Mouse (Mus musculus) embryonic facial prominence, embryonic 13.5 days (tissue): ENCODE measurements around the gene Gnaq. TPM values are rescaled to one million over a fixed set of nuclear protein-coding genes. Genes with fewer than 3 reads are reported as not detected.

Source experiments
- ATAC-seq: fragments of 200-750 bp; cut with Nextera tagmentation; 2 replicates; pipeline ENCODE4 v1.8.0; 2017; ENCODE audit warnings: low read depth; ENCODE audit not compliant: insufficient number of reproducible peaks, insufficient read depth, low FRiP score, low TSS enrichment
- H3K27ac ChIP-seq: fragments of 300-500 bp; sonication (generic); 2 replicates; pipeline ENCODE4 v1.5.1; 2015; ENCODE audit warnings: moderate library complexity, mild to moderate bottlenecking, inconsistent platforms
- H3K27me3 ChIP-seq: fragments of 300-500 bp; sonication (generic); 2 replicates; pipeline ENCODE4 v1.6.1; 2015; ENCODE audit warnings: mild to moderate bottlenecking, inconsistent platforms
- H3K36me3 ChIP-seq: fragments of 300-500 bp; sonication (generic); 2 replicates; pipeline ENCODE4 v1.6.1; 2015; ENCODE audit warnings: mild to moderate bottlenecking, inconsistent platforms
- H3K4me1 ChIP-seq: fragments of 300-500 bp; sonication (generic); 2 replicates; pipeline ENCODE4 v1.6.1; 2015; ENCODE audit warnings: inconsistent platforms
- H3K4me2 ChIP-seq: fragments of 300-500 bp; sonication (generic); 2 replicates; pipeline ENCODE4 v1.6.1; 2015; ENCODE audit warnings: moderate library complexity, mild to moderate bottlenecking, inconsistent platforms
- H3K4me3 ChIP-seq: fragments of 300-500 bp; sonication (generic); 2 replicates; pipeline ENCODE4 v1.5.1; 2015; ENCODE audit warnings: mild to moderate bottlenecking, inconsistent platforms
- H3K9ac ChIP-seq: fragments of 300-500 bp; sonication (generic); 2 replicates; pipeline ENCODE4 v1.6.1; 2015; ENCODE audit warnings: mild to moderate bottlenecking, inconsistent platforms
- H3K9me3 ChIP-seq: fragments of 300-500 bp; sonication (generic); 2 replicates; pipeline ENCODE4 v1.6.1; 2016; ENCODE audit warnings: inconsistent platforms
- WGBS: fragments of 180-500 bp; shearing (Covaris S2); methylation state at CpG from one replicate; pipeline ENCODE4 v1.1.7; 2015; ENCODE audit warnings: mixed read lengths; 5-methylcytosine and 5-hydroxymethylcytosine counted together
- polyA plus RNA-seq: library from polyadenylated mRNA; unstranded; fragments of >200 nt; fragmentation: Nextera tagmentation; extraction: Ambion mirVana; gene quantifications from 2 replicates; pipeline ENCODE4 v1.2.1, GENCODE M21; 2015

Gnaq gene
- polyA plus RNA-seq, 1 experiment from 2014 or later, result 29.9 TPM

GRCm38 (mm10) chr19:16238512-16238911 lies 105.9 kb downstream of the Gnaq start:
- 24% methylated on average over 2 of the region's 2 CpGs for WGBS
- Histone ChIP-seq H3K27ac (no peak overlapping the region), H3K4me3 (no peak overlapping the region), H3K36me3 (no peaks in the 10 kb centered on the region), H3K4me1 (peaks cover 63% of the 10 kb centered on the region), H3K9me3 (no peaks in the 10 kb centered on the region), H3K27me3 (no peaks in the 10 kb centered on the region), H3K4me2 (no peak overlapping the region), H3K9ac (no peak overlapping the region)
- ATAC-seq, result no peak

GRCm38 (mm10) chr19:16242708-16243107 lies 110.1 kb downstream of the Gnaq start:
- Histone ChIP-seq H3K4me2 (no peak overlapping the region), H3K4me1 (peaks cover 48% of the 10 kb centered on the region), H3K36me3 (no peaks in the 10 kb centered on the region), H3K27me3 (no peaks in the 10 kb centered on the region), H3K9ac (no peak overlapping the region), H3K9me3 (no peaks in the 10 kb centered on the region), H3K4me3 (no peak overlapping the region), H3K27ac (peak overlapping the region; percentile 39)
- no peak for ATAC-seq
- 42% methylated on average over 3 of the region's 3 CpGs for WGBS

GRCm38 (mm10) chr19:16249025-16249424 lies 116.4 kb downstream of the Gnaq start:
- Histone ChIP-seq H3K27ac (no peak overlapping the region), H3K9me3 (no peaks in the 10 kb centered on the region), H3K27me3 (no peaks in the 10 kb centered on the region), H3K4me2 (no peak overlapping the region), H3K4me1 (peaks cover 23% of the 10 kb centered on the region), H3K36me3 (no peaks in the 10 kb centered on the region), H3K9ac (no peak overlapping the region), H3K4me3 (no peak overlapping the region)
- no peak for ATAC-seq
- 89% methylated on average over 2 of the region's 2 CpGs for WGBS

GRCm38 (mm10) chr19:16250921-16251320 lies 118.3 kb downstream of the Gnaq start:
- no peak for ATAC-seq
- H3K9ac ChIP-seq, result no peak overlapping the region
- H3K4me2 ChIP-seq, result peak overlapping the region; percentile 36
- peak overlapping the region; percentile 83 for H3K27ac ChIP-seq
- H3K4me1 ChIP-seq, result peaks cover 16% of the 10 kb centered on the region
- no peak overlapping the region for H3K4me3 ChIP-seq
- no peaks in the 10 kb centered on the region for H3K36me3 ChIP-seq
- no peaks in the 10 kb centered on the region for H3K27me3 ChIP-seq
- WGBS, result 20% methylated on average over 3 of the region's 3 CpGs
- H3K9me3 ChIP-seq, result no peaks in the 10 kb centered on the region

- Histone ChIP-seq H3K27ac (no peak overlapping the region), H3K4me3 (no peak overlapping the region), H3K9ac (no peak overlapping the region), H3K4me2 (no peak overlapping the region), H3K36me3 (no peaks in the 10 kb centered on the region), H3K9me3 (no peaks in the 10 kb centered on the region), H3K4me1 (peaks cover 16% of the 10 kb centered on the region), H3K27me3 (no peaks in the 10 kb centered on the region)
- WGBS, result 54% methylated on average over 5 of the region's 5 CpGs
- ATAC-seq, result no peak
Observed at GRCm38 (mm10) chr19:16251819-16252218, 119.2 kb downstream of the Gnaq start.

GRCm38 (mm10) chr19:16252696-16253095 lies 120.1 kb downstream of the Gnaq start:
- Histone ChIP-seq H3K4me1 (peaks cover 16% of the 10 kb centered on the region), H3K9me3 (no peaks in the 10 kb centered on the region), H3K27ac (no peak overlapping the region), H3K36me3 (no peaks in the 10 kb centered on the region), H3K4me3 (no peak overlapping the region), H3K9ac (no peak overlapping the region), H3K27me3 (no peaks in the 10 kb centered on the region), H3K4me2 (no peak overlapping the region)
- 77% methylated on average over 4 of the region's 4 CpGs for WGBS
- ATAC-seq, result no peak

GRCm38 (mm10) chr19:16254881-16255280 lies 122.2 kb downstream of the Gnaq start:
- Histone ChIP-seq H3K27me3 (no peaks in the 10 kb centered on the region), H3K4me1 (peaks cover 16% of the 10 kb centered on the region), H3K9me3 (no peaks in the 10 kb centered on the region), H3K27ac (no peak overlapping the region), H3K9ac (no peak overlapping the region), H3K4me3 (no peak overlapping the region), H3K36me3 (no peaks in the 10 kb centered on the region), H3K4me2 (no peak overlapping the region)
- 92% methylated on average over 1 of the region's 1 CpGs for WGBS
- ATAC-seq, result no peak

GRCm38 (mm10) chr19:16255294-16255693 lies 122.7 kb downstream of the Gnaq start:
- Histone ChIP-seq H3K4me3 (no peak overlapping the region), H3K27me3 (no peaks in the 10 kb centered on the region), H3K4me1 (peaks cover 16% of the 10 kb centered on the region), H3K9me3 (no peaks in the 10 kb centered on the region), H3K36me3 (no peaks in the 10 kb centered on the region), H3K9ac (no peak overlapping the region), H3K4me2 (no peak overlapping the region), H3K27ac (no peak overlapping the region)
- 72% methylated on average over 2 of the region's 2 CpGs for WGBS
- ATAC-seq, result no peak

- no peaks in the 10 kb centered on the region for H3K36me3 ChIP-seq
- no peak overlapping the region for H3K27ac ChIP-seq
- no peaks in the 10 kb centered on the region for H3K27me3 ChIP-seq
- no peak overlapping the region for H3K4me3 ChIP-seq
- H3K4me1 ChIP-seq, result peaks cover 4% of the 10 kb centered on the region; the same call in 1 of the 2 replicates
- ATAC-seq, result no peak
- no peak overlapping the region for H3K4me2 ChIP-seq
- H3K9me3 ChIP-seq, result no peaks in the 10 kb centered on the region
- H3K9ac ChIP-seq, result no peak overlapping the region
Observed at GRCm38 (mm10) chr19:16258766-16259355, 126.2 kb downstream of the Gnaq start.

- Histone ChIP-seq H3K27ac (no peak overlapping the region), H3K4me2 (no peak overlapping the region), H3K9ac (no peak overlapping the region), H3K27me3 (no peaks in the 10 kb centered on the region), H3K36me3 (no peaks in the 10 kb centered on the region), H3K4me1 (peaks cover 4% of the 10 kb centered on the region; the same call in 1 of the 2 replicates), H3K4me3 (no peak overlapping the region), H3K9me3 (no peaks in the 10 kb centered on the region)
- ATAC-seq, result no peak
- 84% methylated on average over 6 of the region's 6 CpGs for WGBS
Observed at GRCm38 (mm10) chr19:16259786-16260434, 127.3 kb downstream of the Gnaq start.

GRCm38 (mm10) chr19:16260435-16260832 lies 127.8 kb downstream of the Gnaq start:
- Histone ChIP-seq H3K27me3 (no peaks in the 10 kb centered on the region), H3K4me2 (no peak overlapping the region), H3K4me3 (no peak overlapping the region), H3K9me3 (no peaks in the 10 kb centered on the region), H3K9ac (no peak overlapping the region), H3K27ac (no peak overlapping the region), H3K36me3 (no peaks in the 10 kb centered on the region), H3K4me1 (peaks cover 4% of the 10 kb centered on the region; the same call in 1 of the 2 replicates)
- WGBS, result 65% methylated on average over 2 of the region's 2 CpGs
- no peak for ATAC-seq

GRCm38 (mm10) chr19:16260973-16261372 lies 128.3 kb downstream of the Gnaq start:
- no peak overlapping the region for H3K9ac ChIP-seq
- H3K27ac ChIP-seq, result no peak overlapping the region
- peaks cover 4% of the 10 kb centered on the region; the same call in 1 of the 2 replicates for H3K4me1 ChIP-seq
- no peaks in the 10 kb centered on the region for H3K27me3 ChIP-seq
- ATAC-seq, result no peak
- no peaks in the 10 kb centered on the region for H3K36me3 ChIP-seq
- H3K4me2 ChIP-seq, result no peak overlapping the region
- H3K4me3 ChIP-seq, result no peak overlapping the region
- H3K9me3 ChIP-seq, result no peaks in the 10 kb centered on the region
- 89% methylated on average over 1 of the region's 1 CpGs for WGBS
